Mouse (Mus musculus) embryonic facial prominence, embryonic 15.5 days (tissue): ENCODE results near the gene Sfxn5. TPM values are rescaled to one million over a fixed set of nuclear protein-coding genes. Genes with fewer than 3 reads are reported as not detected.
A peak's percentile ranks its signal among the peaks of the same experiment; 100 is the strongest.

Source experiments
- ATAC-seq: fragments of 200-750 bp; cut with Nextera tagmentation; 2 replicates; pipeline ENCODE4 v1.8.0; 2017; ENCODE audit warnings: low read depth, moderate TSS enrichment; ENCODE audit not compliant: insufficient number of reproducible peaks, low FRiP score, low TSS enrichment
- H3K27ac ChIP-seq: fragments of 300-500 bp; sonication (generic); replicated peaks from 2 replicates; pipeline ENCODE4 v1.5.1; 2015; ENCODE audit warnings: mild to moderate bottlenecking, inconsistent platforms
- H3K27me3 ChIP-seq: fragments of 300-500 bp; sonication (generic); 2 replicates; pipeline ENCODE4 v1.6.1; 2015; ENCODE audit warnings: inconsistent platforms
- H3K36me3 ChIP-seq: fragments of 300-500 bp; sonication (generic); 2 replicates; pipeline ENCODE4 v1.6.1; 2015; ENCODE audit warnings: mild to moderate bottlenecking, inconsistent platforms
- H3K4me1 ChIP-seq: fragments of 300-500 bp; sonication (generic); 2 replicates; pipeline ENCODE4 v1.6.1; 2015; ENCODE audit warnings: inconsistent platforms
- H3K4me2 ChIP-seq: fragments of 300-500 bp; sonication (generic); replicated peaks from 2 replicates; pipeline ENCODE4 v1.6.1; 2015; ENCODE audit warnings: mild to moderate bottlenecking, inconsistent platforms
- H3K4me3 ChIP-seq: fragments of 300-500 bp; sonication (generic); replicated peaks from 2 replicates; pipeline ENCODE4 v1.5.1; 2015; ENCODE audit warnings: mild to moderate bottlenecking, inconsistent platforms
- H3K9ac ChIP-seq: fragments of 300-500 bp; sonication (generic); 2 replicates; pipeline ENCODE4 v1.6.1; 2015; ENCODE audit warnings: inconsistent platforms
- H3K9me3 ChIP-seq: fragments of 300-500 bp; sonication (generic); replicated peaks from 2 replicates; pipeline ENCODE4 v1.6.1; 2016; ENCODE audit warnings: inconsistent platforms
- WGBS: fragments of 180-500 bp; shearing (Covaris S2); methylation state at CpG from one replicate; pipeline ENCODE4 v1.1.7; 2015; 5-methylcytosine and 5-hydroxymethylcytosine counted together
- polyA plus RNA-seq: library from polyadenylated mRNA; unstranded; fragments of >200 nt; fragmentation: Nextera tagmentation; extraction: Ambion mirVana; gene quantifications from 2 replicates; pipeline ENCODE4 v1.2.1, GENCODE M21; 2015

Sfxn5 gene
- polyA plus RNA-seq, 1 experiment from 2014 or later: 8.0 TPM

DNA sequence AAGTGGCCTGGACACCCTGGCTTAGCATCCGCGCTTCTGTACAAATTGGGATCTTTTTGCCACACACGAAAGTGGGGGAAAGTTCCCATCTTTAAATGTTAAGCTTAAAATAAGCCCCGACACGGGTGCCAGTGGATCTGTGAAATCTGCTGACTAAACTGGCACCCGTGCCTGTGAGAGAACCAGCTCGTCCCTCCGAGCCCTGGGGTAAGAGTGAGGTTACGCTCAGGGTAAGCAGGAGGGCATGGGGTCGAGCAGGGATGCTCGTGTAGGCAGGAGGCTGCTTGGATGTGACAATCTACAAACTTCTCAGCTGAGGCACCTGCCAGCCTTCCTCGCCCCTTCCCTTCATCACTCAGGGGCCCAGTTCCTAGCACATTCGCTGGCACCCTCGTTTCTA lies 52.4 kb downstream of the Sfxn5 start:
- no peak for ATAC-seq
- Histone ChIP-seq H3K4me1 (no peaks in the 10 kb centered on the region), H3K27ac (no peak overlapping the region), H3K4me2 (no peak overlapping the region), H3K4me3 (no peak overlapping the region), H3K27me3 (no peaks in the 10 kb centered on the region), H3K9me3 (no peaks in the 10 kb centered on the region), H3K36me3 (no peaks in the 10 kb centered on the region), H3K9ac (no peak overlapping the region)
- 71% methylated on average over 14 of the region's 14 CpGs for WGBS

DNA sequence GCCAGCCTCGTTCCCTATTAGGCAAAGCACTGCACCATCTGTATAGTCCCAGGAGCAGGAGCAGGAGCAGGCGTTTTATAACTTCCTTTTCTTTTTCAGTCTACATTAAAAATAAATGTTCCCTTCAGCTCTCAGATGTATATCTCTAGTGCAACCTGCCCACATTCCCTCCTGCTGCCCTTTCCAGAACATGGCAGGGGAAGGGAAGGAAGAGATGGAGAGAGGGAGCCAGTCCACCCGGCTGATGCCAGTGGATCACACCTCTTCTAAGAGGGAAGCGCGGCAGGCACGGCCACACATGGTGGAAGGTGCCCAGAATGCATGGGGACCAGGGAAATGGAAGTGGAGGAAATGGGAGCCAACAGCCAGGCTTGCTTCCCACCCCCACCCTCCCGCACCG lies 56.7 kb downstream of the Sfxn5 start:
- Histone ChIP-seq H3K4me2 (no peak overlapping the region), H3K9ac (no peak overlapping the region), H3K9me3 (no peaks in the 10 kb centered on the region), H3K4me1 (no peaks in the 10 kb centered on the region), H3K36me3 (no peaks in the 10 kb centered on the region), H3K4me3 (no peak overlapping the region), H3K27ac (no peak overlapping the region), H3K27me3 (no peaks in the 10 kb centered on the region)
- WGBS: 73% methylated on average over 8 of the region's 8 CpGs
- no peak for ATAC-seq

DNA sequence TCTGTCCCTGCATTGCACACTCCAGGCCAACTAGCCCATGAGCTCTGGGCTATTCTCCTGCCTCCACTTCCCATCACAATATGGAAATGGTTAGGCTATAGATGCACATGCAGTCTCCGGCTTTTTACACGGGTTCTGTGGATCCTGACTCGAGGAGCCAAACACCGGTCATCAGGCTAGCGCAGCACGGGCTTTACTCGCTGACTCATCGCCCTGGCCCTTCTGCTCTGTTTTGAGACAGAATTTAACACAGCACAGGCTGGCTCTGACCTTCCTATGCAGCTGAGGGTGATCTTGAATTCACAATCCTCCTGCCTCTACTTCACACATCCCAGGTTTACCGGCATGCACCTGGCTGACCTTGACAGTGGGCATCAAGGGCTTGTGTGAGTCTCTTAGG lies 60.8 kb downstream of the Sfxn5 start:
- Histone ChIP-seq H3K36me3 (no peaks in the 10 kb centered on the region), H3K9ac (no peak overlapping the region), H3K4me2 (no peak overlapping the region), H3K27me3 (no peaks in the 10 kb centered on the region), H3K9me3 (no peaks in the 10 kb centered on the region), H3K27ac (no peak overlapping the region; the same call in 1 of the 2 replicates), H3K4me3 (no peak overlapping the region), H3K4me1 (no peaks in the 10 kb centered on the region)
- no peak for ATAC-seq
- 79% methylated on average over 9 of the region's 9 CpGs for WGBS

DNA sequence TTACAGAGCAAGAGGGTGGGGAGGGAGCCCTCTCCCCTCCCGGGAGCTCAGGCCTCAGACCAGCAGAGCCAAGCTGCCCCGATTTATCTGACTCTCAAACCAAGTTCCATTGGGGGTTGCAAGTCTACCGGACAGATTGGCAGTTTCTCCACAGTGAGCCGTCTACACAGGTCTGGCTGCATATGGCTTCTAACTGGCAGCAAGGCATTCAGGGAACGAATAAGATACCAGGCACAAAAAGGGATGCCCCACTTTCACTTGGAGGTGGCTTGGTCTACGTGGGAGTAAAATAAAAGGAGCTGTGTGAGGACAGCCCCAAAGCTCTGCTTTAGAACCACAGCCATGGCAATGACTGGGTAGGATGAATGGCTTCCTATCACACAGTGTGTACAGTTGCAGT lies 67.2 kb downstream of the Sfxn5 start:
- WGBS: 50% methylated on average over 6 of the region's 6 CpGs
- H3K27ac ChIP-seq: no peak overlapping the region
- ATAC-seq: no peak
- H3K4me1 ChIP-seq: peaks cover 17% of the 10 kb centered on the region
- no peaks in the 10 kb centered on the region for H3K36me3 ChIP-seq
- H3K9me3 ChIP-seq: no peaks in the 10 kb centered on the region
- H3K27me3 ChIP-seq: no peaks in the 10 kb centered on the region
- H3K9ac ChIP-seq: no peak overlapping the region
- H3K4me2 ChIP-seq: no peak overlapping the region
- H3K4me3 ChIP-seq: no peak overlapping the region

DNA sequence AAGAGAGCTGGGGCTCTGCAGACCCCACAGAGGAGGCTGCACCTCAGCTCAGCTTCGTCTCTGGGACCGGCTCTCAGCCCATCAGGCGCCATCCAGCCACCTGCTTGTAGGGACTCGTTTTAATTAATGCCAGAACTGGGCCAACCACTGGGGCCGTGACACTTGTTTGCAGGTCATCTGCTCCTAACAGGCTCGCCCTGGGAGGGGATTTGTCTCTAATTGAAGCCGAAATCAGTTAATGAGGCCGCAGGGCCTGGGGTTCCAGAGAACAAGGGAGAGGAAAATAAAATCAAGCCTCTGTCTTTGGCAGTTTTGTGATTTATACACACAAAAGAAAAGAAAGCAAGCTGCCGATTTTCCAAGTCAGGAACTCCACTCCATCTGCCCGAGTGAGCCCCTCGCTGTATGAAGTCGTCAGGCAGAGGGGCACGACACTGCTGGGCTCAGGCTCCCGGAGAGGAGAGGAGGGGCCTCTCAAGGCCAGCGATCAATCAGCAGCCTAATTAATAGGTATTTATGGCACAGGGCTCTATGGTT lies 68.2 kb downstream of the Sfxn5 start:
- 9% methylated on average over 15 of the region's 15 CpGs for WGBS
- no peaks in the 10 kb centered on the region for H3K27me3 ChIP-seq
- no peaks in the 10 kb centered on the region for H3K9me3 ChIP-seq
- no peak overlapping the region for H3K27ac ChIP-seq
- ATAC-seq: no peak
- no peak overlapping the region for H3K9ac ChIP-seq
- no peak overlapping the region for H3K4me2 ChIP-seq
- H3K4me3 ChIP-seq: no peak overlapping the region
- H3K4me1 ChIP-seq: peaks cover 17% of the 10 kb centered on the region
- H3K36me3 ChIP-seq: no peaks in the 10 kb centered on the region

DNA sequence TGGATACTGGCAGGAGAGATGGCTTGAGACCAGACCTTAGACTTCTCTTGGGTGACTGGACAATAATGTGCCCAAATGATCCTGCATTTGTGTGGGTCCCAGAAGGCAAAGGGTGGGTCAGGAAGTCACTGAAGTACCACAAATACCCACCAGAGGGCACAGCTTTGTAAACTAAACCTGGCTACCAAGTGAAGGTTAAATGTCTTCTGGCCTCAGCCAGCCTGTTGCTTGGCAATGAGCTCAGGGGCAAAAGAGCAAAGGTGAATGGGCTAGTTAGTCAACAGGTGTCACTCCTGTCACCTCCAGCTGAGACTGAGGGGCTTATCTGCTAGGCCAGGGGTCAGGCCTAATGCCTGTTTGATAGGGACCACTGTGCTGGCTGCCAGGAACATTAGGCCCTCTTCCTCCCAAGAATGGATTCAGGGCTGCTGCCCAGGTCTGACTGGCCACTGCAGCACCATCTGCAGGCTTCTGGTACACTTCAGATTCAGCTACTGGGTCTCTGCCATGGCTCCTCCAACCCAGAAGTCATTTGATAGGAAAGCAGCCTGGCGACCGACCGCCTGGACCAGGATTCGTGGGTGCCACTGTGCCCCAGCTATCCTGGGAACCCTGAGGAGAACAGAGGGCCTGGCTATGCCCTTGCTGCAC lies 70.2 kb downstream of the Sfxn5 start:
- 97% methylated on average over 4 of the region's 4 CpGs for WGBS
- no peaks in the 10 kb centered on the region for H3K9me3 ChIP-seq
- H3K27ac ChIP-seq: no peak overlapping the region
- H3K27me3 ChIP-seq: no peaks in the 10 kb centered on the region
- H3K9ac ChIP-seq: no peak overlapping the region
- no peaks in the 10 kb centered on the region for H3K36me3 ChIP-seq
- no peak overlapping the region for H3K4me2 ChIP-seq
- H3K4me1 ChIP-seq: peaks cover 17% of the 10 kb centered on the region
- no peak overlapping the region for H3K4me3 ChIP-seq
- ATAC-seq: no peak

DNA sequence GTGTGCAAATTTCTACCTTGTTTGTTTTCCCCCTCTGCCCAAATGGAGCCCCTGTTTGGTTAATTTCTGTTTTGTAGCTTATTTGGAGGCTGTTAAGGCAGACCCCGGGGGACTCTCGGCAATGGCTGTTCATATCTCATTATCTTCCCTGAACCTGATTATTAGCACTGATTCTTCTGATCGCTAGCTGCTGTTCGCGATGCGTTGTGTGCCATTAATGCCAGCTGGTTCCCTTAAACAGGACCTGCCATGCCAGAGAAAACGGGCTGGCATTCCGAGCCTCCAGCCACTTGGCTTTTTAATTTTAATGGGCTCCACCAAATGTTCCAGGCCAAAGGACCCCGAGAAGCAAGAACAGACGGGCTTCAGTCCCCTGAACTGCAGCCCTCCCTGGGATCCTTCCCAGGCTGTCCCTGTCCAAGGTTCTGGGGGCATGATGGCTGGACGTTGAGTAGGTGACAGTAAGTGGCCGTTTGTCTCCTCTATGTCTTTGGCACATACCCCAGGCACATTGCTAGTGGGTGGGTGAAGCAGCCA lies 74.1 kb downstream of the Sfxn5 start:
- Histone ChIP-seq H3K4me3 (no peak overlapping the region), H3K9ac (no peak overlapping the region), H3K4me2 (no peak overlapping the region), H3K4me1 (no peaks in the 10 kb centered on the region), H3K36me3 (no peaks in the 10 kb centered on the region), H3K9me3 (no peaks in the 10 kb centered on the region), H3K27me3 (no peaks in the 10 kb centered on the region), H3K27ac (no peak overlapping the region)
- ATAC-seq: no peak
- 73% methylated on average over 12 of the region's 12 CpGs for WGBS

DNA sequence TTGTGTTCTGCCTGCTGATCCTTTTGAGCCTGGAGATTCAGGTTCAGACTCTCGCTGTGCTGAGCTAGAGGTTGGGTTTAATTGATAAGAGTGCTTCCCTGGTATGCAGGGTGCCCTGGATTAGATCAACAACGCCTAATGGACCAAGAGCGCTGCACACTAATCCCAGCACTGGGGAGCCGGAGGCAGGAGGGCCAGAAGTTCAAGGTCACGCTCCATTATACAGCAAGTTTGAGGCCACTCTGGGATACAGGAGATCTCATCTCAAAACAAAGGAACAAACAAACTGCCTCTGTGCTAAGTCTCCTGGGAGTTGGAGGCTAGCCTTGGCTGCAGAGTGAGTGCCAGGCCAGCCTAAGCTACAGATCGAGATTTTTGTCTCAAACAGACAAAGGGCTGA lies 77.6 kb downstream of the Sfxn5 start:
- Histone ChIP-seq H3K27ac (no peak overlapping the region), H3K9me3 (no peaks in the 10 kb centered on the region), H3K4me2 (no peak overlapping the region), H3K27me3 (no peaks in the 10 kb centered on the region), H3K36me3 (no peaks in the 10 kb centered on the region), H3K4me1 (no peaks in the 10 kb centered on the region; the same call in 1 of the 2 replicates), H3K9ac (no peak overlapping the region), H3K4me3 (no peak overlapping the region)
- 72% methylated on average over 6 of the region's 6 CpGs for WGBS
- ATAC-seq: no peak

DNA sequence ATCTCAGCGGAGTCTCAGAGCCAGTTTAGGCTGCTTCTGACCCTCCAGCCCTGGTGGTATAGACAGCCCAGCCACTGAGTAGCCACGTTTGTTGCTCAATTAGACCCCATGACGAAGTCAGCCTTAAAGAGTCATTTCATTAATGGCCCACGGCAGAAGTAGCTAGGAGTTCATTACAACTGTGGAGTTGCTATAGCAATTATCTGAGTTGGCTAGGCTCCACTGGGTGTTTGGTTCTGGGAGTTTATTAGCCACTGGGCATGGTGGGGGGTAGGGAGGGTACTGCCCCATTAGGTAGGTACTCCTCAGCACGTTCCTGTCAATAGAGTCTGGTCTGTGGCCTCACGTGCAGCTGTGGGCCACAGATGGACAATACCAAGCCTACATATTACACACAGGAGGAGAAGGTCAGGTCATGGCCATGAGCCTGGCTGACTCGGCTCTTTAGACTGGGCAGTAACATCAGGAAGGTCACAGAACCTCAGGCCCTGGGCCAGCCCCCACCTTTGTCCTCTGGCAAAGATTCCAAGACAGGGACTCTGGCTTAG lies 79.2 kb downstream of the Sfxn5 start:
- 68% methylated on average over 7 of the region's 7 CpGs for WGBS
- ATAC-seq: peak; percentile 35; the same call in 1 of the 2 replicates
- H3K9me3 ChIP-seq: no peaks in the 10 kb centered on the region
- H3K36me3 ChIP-seq: no peaks in the 10 kb centered on the region
- no peak overlapping the region for H3K4me3 ChIP-seq
- no peaks in the 10 kb centered on the region; the same call in 1 of the 2 replicates for H3K4me1 ChIP-seq
- no peak overlapping the region for H3K27ac ChIP-seq
- H3K9ac ChIP-seq: no peak overlapping the region
- H3K27me3 ChIP-seq: no peaks in the 10 kb centered on the region
- no peak overlapping the region for H3K4me2 ChIP-seq

DNA sequence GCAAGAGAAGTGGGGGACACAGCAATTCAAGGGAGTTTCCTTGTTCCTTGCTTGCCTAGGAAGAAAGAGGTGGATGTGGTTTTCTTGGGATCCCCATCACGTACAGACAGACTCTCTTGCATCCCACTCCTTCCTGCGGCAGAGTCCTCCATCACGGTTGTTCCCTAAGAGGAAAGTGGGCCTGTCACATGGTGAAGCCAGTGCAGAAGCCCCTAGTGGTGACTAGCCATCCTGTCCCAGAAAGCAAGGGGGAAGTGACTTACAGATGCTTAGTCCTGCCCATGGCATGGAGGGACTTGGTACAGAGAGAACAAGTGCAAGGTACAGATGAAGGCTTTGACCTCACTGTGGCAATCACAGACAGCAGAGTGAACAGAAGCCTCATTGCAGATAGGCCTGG lies 79.9 kb downstream of the Sfxn5 start:
- Histone ChIP-seq H3K4me3 (no peak overlapping the region), H3K27ac (no peak overlapping the region), H3K9ac (no peak overlapping the region), H3K36me3 (no peaks in the 10 kb centered on the region), H3K4me2 (no peak overlapping the region), H3K4me1 (no peaks in the 10 kb centered on the region; the same call in 1 of the 2 replicates), H3K27me3 (no peaks in the 10 kb centered on the region), H3K9me3 (no peaks in the 10 kb centered on the region)
- 75% methylated on average over 3 of the region's 3 CpGs for whole genome bisulfite sequencing
- no peak for ATAC-seq

DNA sequence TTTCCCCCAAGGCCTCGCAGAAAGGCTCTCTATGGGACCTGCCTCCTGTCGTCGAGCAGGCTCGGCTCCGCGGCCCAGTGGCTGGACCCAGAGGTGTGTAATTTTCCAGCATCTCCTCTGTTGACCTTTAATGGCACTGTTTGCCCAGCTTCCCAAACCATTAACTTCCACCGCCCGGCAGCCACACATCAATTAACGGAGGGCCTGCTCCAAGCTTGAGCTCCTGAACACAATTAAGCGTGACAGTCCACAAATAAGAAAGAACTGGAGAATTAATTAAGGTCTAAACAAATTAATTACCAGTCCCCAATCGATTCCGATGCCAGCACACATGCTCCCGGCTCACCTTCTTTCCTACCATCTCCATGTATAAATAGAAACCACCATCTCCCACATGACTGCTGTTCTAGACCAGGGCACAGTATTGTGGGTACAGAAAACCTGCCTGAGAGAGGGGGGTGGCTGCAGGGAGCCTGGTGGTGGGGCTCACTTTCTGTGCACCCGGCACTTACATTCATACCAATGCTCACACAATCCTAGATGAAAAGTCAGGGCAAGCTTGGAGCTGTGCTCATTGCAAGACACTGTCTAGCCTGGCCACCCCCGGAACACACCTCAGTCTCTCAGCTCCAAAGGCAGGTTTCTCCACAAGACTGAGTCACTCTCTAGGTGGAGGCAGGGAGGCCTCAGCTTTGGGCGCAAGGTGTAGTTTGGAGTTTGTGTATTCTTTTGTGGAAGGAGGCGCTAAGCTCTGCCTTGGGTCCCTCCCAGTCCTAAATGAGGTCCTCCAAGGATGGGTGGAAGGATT lies 80.8 kb downstream of the Sfxn5 start:
- no peaks in the 10 kb centered on the region for H3K36me3 ChIP-seq
- H3K4me2 ChIP-seq: no peak overlapping the region
- no peaks in the 10 kb centered on the region; the same call in 1 of the 2 replicates for H3K4me1 ChIP-seq
- no peak overlapping the region for H3K4me3 ChIP-seq
- ATAC-seq: no peak
- 81% methylated on average over 17 of the region's 17 CpGs for WGBS
- no peak overlapping the region for H3K9ac ChIP-seq
- H3K9me3 ChIP-seq: no peaks in the 10 kb centered on the region
- no peak overlapping the region for H3K27ac ChIP-seq
- no peaks in the 10 kb centered on the region for H3K27me3 ChIP-seq
